Mouse (Mus musculus) embryonic stem cell, embryonic (primary cell): Measurements from ENCODE around the gene Ftl1.

Experiments
- CTCF ChIA-PET, 4 experiments: fragments of 300-600 bp in 2 of 4; fragments of 350-600 bp in 2 of 4; sonication (Branson Sonifier 250); formaldehyde crosslinking; loops; one replicate each; lab custom pipeline; 2022; ENCODE audit warnings: inconsistent platforms in 2 of 4; lab: Charles Lee
- POLR2A ChIA-PET, 4 experiments: fragments of 300-600 bp in 2 of 4; fragments of 350-600 bp in 2 of 4; sonication (Branson Sonifier 250); formaldehyde crosslinking; loops; one replicate each; lab custom pipeline; 2022; ENCODE audit warnings: antibody characterized with exemption in 4 of 4, inconsistent platforms in 1 of 4; lab: Charles Lee

Gene Ftl1

DNA sequence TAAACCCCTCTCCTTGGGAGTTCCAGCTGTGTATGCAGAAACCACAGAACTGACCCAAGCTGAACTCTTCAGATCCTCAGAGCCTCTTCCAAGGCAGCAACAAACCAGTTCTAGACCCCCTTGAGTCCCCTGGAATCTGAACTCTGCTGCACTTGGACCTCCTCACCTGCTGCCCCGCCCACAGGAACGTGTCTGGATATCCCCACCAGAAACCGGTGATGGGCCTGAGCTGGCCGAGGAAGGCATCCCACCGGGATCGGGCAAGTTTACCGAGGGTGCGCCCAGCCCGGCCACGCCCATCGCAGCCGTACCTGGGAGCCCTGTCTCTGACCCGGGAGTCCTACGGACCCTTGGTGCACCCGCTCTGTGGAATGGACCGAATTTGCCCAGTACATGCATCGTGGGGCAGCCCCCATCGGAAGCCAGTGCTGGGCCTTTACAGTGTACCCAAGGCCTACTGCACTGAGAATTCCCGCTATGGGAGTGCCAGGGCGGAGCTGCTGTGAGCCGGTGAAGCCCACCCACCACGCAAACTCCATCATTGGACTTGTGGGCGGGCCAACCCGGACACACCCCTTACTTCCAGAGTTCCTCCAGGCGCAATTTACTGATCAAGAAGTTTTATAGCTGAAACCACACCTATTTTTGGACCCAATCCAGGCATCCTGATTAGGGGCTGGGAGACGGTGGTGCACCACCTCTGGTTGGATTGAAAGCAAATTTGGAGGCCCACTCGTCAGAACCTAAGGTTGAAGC, 39.6 kb downstream of the Ftl1 start:
- CTCF ChIA-PET, result interaction anchor here (0.5 to 6.0 kb wide), 13 partner anchors 14 to 325 kb away, joined by 3 to 39 read pairs (median 3); partner anchors contain the start of genes Kcna7 (in 2 of the 4), Gys1 (in 1 of the 4) and Ruvbl2 (in 1 of the 4)
- POLR2A ChIA-PET, result interaction anchor here (0.5 to 8.4 kb wide), 46 partner anchors 11 to 636 kb away, joined by 3 to 114 read pairs (median 4); partner anchors contain the start of genes Gys1 (in 3 of the 4), Kcna7 (in 3 of the 4), Ccdc155 (in 2 of the 4) and Ftl1 (in 2 of the 4)

GRCm38 (mm10) chr7:45417962-45418492, 41.7 kb downstream of the Ftl1 start:
- ChIA-PET POLR2A (interaction anchor here (0.7 to 8.4 kb wide), 25 partner anchors 9 to 454 kb away, joined by 3 to 114 read pairs (median 4); partner anchors contain the start of genes Gys1 (in 3 of the 4), Snrnp70 (in 2 of the 4), Ftl1 (in 1 of the 4) and Kcna7 (in 1 of the 4)), CTCF (interaction anchor here in 3 of 4 experiments (0.6 to 6.0 kb wide), 9 partner anchors 13 to 155 kb away, joined by 3 to 39 read pairs (median 6); partner anchors contain the start of genes Gys1 (in 2 of the 3) and Kcna7 (in 1 of the 3))

DNA sequence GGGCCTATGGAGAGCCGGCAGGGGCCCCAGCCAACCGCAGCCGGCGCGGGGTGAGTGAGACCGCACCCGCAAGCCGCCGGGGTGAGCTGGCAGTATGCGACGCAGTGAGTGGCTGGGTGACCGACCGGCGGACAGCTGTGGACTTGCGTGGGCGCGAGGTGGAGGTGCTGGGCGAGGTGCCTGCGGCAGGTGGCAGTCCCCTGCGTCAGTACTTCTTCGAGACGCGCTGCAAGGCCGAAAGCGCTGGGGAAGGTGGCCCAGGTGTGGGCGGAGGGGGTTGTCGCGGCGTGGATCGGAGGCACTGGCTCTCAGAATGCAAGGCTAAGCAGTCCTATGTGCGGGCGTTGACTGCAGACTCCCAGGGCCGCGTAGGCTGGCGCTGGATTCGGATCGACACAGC, 44.0 kb downstream of the Ftl1 start:
- POLR2A ChIA-PET, result interaction anchor here in 3 of 4 experiments (0.6 to 8.4 kb wide), 12 partner anchors 9 to 394 kb away, joined by 3 to 114 read pairs (median 4); partner anchors contain the start of genes Gys1 (in 2 of the 3), Kcna7 (in 1 of the 3), Ppfia3 (in 1 of the 3) and Ruvbl2 (in 1 of the 3)
- CTCF ChIA-PET, result interaction anchor here in 2 of 4 experiments (0.6 to 2.4 kb wide), 6 partner anchors 10 to 747 kb away, joined by 3 to 13 read pairs (median 6); partner anchors contain the start of genes Gys1 (in 2 of the 2) and Kcna7 (in 1 of the 2)

GRCm38 (mm10) chr7:45414740-45415224, 44.9 kb downstream of the Ftl1 start:
- POLR2A ChIA-PET, result interaction anchor here in 1 of 4 experiments (0.7 to 2.1 kb wide), 3 partner anchors 19 to 61 kb away, joined by 3 to 8 read pairs (median 4); partner anchors contain the start of gene Gys1
- CTCF ChIA-PET, result interaction anchor here in 1 of 4 experiments (0.6 kb wide), 1 partner anchor 25 kb away, joined by 3 read pairs; no protein-coding TSS in a partner anchor

DNA sequence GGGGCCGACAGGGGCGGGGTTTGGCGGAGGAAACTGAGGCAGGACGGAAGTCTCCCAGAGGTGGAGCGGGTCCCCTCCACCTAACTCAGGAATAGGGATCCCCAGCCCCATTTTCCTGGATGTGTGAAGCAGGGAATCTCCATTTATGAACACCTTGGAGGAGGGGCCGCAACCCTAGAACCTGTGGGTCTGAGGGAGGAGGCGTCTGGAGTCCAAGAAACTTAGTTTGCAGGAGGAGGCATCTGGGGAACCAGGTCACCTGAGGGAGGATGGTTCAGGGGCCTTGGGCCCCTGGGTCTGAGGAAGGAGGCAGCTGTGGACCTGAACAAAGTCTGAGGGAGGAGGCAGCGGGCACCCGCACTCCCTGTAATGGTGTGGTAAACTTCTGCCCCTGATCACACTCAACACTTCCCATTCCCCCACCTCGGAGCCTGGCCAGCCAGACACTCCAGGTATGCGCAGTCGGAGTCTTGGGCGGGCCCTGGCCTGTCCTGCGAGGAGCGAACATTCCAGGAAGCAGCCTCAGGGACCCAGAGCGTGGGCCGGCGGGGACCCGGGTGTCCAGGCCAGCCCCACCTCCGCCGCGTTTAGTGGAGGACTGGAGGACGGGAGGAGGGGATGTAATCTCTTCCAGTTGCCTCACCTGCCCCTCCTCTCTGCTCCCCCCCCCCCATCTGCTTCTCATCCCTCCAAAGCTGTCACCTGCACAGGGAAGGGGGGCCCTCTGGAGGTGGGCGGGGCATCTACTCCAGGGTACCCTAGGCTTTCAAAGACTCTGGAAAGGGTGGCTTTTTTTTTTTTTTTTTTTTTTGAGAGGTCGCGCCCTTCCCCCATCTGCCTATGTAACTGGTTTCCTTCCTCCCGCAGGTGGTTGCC, 45.6 kb downstream of the Ftl1 start:
- ChIA-PET CTCF (interaction anchor here (0.6 to 2.1 kb wide), 14 partner anchors 9 to 268 kb away, joined by 3 to 22 read pairs (median 4); partner anchors contain the start of genes Kcna7 (in 2 of the 4), Gys1 (in 1 of the 4), Ppfia3 (in 1 of the 4) and Snrnp70 (in 1 of the 4)), POLR2A (interaction anchor here (0.6 to 2.1 kb wide), 63 partner anchors 8 to 427 kb away, joined by 3 to 19 read pairs (median 4); partner anchors contain the start of genes Gys1 (in 3 of the 4), Kcna7 (in 3 of the 4), Ftl1 (in 2 of the 4) and Ruvbl2 (in 2 of the 4))

DNA sequence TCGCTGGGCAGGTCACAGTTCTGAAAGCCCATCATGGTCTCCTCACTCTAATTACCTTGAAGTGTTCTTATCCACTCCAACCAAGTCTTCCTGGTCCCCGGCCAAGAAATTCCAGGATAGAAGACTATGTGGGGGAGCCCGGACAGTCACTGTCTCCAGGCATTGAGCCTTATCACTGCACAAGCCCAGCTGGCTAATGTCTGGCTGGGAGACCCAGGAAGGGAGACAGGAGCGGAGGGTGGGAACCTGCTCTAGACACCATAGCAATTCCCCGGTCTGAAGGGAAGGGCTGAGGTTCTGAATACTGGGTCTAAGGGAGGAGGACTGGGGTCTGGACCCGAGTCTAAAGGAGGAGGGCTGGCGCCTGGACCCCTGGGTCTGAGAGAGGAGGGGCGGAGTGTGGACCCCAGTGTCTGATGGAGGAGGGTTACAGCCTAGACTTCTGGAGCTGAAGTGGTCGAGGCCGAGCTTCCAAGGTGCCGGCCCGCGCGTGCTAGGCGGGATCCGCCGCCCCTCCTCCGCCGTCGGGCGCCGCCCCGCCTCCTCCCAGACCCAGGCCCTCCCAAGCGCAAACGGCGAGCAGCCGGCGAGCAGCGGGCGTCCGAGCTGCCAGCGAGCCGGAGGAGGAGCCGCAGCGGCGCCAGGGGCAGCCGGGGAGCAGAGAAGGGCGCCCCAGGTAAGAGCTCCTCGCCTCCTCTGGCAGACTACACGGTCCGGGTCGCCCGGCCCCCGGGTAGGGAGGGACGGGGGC, 46.4 kb downstream of the Ftl1 start, which contains the start of gene Ntf5:
TSS of gene Ntf5 (plus strand) at position 583 of the 751 bp plus-strand sequence.
- ChIA-PET CTCF (interaction anchor here (0.6 to 2.1 kb wide), 17 partner anchors 8 to 269 kb away, joined by 3 to 22 read pairs (median 4); partner anchors contain the start of genes Kcna7 (in 3 of the 4), Gys1 (in 1 of the 4), Ppfia3 (in 1 of the 4) and Snrnp70 (in 1 of the 4)), POLR2A (interaction anchor here (0.6 to 2.1 kb wide), 69 partner anchors 8 to 427 kb away, joined by 3 to 19 read pairs (median 4); partner anchors contain the start of genes Gys1 (in 3 of the 4), Kcna7 (in 3 of the 4), Snrnp70 (in 3 of the 4) and Ftl1 (in 2 of the 4))

GRCm38 (mm10) chr7:45412421-45412820, 47.3 kb downstream of the Ftl1 start:
- ChIA-PET CTCF (interaction anchor here in 3 of 4 experiments (0.6 to 2.1 kb wide), 4 partner anchors 7 to 112 kb away, joined by 3 to 22 read pairs (median 4); partner anchors contain the start of genes Gys1 (in 1 of the 3) and Kcna7 (in 1 of the 3)), POLR2A (interaction anchor here (0.8 to 2.1 kb wide), 20 partner anchors 7 to 320 kb away, joined by 3 to 19 read pairs (median 6); partner anchors contain the start of genes Ftl1 (in 2 of the 4), Gys1 (in 2 of the 4), Ruvbl2 (in 2 of the 4) and Kcna7 (in 1 of the 4))

GRCm38 (mm10) chr7:45409497-45410163, 50.1 kb downstream of the Ftl1 start:
- CTCF ChIA-PET, result interaction anchor here in 2 of 4 experiments (0.7 to 1.6 kb wide), 3 partner anchors 25 to 181 kb away, joined by 3 to 5 read pairs (median 5); partner anchors contain the start of gene Gys1 (in 1 of the 2)
- POLR2A ChIA-PET, result interaction anchor here in 2 of 4 experiments (0.7 to 39.9 kb wide), 8 partner anchors 10 to 110 kb away, joined by 3 to 1478 read pairs (median 4); partner anchors contain the start of genes Snrnp70 (in 2 of the 2), Lhb (in 1 of the 2), Lin7b (in 1 of the 2) and Ppfia3 (in 1 of the 2)

GRCm38 (mm10) chr7:45408949-45409348, 50.7 kb downstream of the Ftl1 start:
- ChIA-PET POLR2A (interaction anchor here in 3 of 4 experiments (0.6 to 39.9 kb wide), 8 partner anchors 9 to 129 kb away, joined by 3 to 1478 read pairs (median 4); partner anchors contain the start of genes Snrnp70 (in 2 of the 3), Lhb (in 1 of the 3), Lin7b (in 1 of the 3) and Ppfia3 (in 1 of the 3)), CTCF (interaction anchor here in 3 of 4 experiments (0.6 to 1.6 kb wide), 4 partner anchors 25 to 180 kb away, joined by 3 to 5 read pairs (median 4); partner anchors contain the start of gene Gys1 (in 1 of the 3))

- ChIA-PET POLR2A (interaction anchor here in 3 of 4 experiments (0.6 to 39.9 kb wide), 6 partner anchors 9 to 130 kb away, joined by 3 to 1478 read pairs (median 31); partner anchors contain the start of genes Snrnp70 (in 2 of the 3), Lhb (in 1 of the 3), Lin7b (in 1 of the 3) and Ppfia3 (in 1 of the 3)), CTCF (interaction anchor here in 1 of 4 experiments (1.1 to 4.9 kb wide), 2 partner anchors 26 to 67 kb away, joined by 4 to 47 read pairs; partner anchors contain the start of gene Gys1)
These were observed 51.3 kb downstream of the Ftl1 start for GRCm38 (mm10) chr7:45408351-45408750.
